Mouse (Mus musculus): ENCODE measurements around the gene Prss40. TPM values are rescaled to one million over a fixed set of nuclear protein-coding genes. Genes with fewer than 3 reads are reported as not detected.
A peak's percentile ranks its signal among the peaks of the same experiment; 100 is the strongest.

Prss40 gene
- polyA plus RNA-seq (2014; fragmentation: Nextera tagmentation; extraction: Ambion mirVana) = not detected in 2 replicates

DNA sequence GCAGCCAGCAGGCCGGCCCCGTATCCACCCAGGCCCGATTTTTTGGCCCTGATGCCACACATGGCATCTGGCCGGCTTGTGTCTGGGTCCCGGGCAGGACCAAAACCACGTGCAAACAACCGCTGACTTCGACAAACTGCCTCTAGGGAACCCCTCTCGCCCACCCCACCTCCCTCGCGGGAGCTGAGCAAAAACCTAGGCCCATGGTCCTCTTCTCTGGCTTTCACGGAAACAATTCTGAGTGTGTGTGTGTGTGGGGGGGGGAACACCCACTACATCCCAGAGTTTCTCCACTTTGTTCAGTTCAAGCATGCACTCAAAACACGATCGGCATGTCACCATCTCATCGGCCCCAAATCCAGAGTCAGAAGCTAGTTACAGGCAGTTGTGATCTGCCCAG, at the start of gene Prss40:
Prss40 (minus strand) TSS at position 101 of the 400 bp plus-strand sequence.
- Histone ChIP-seq H3K4me1 (replicated peaks; ENCODE audit: control insufficient read depth, insufficient read depth, low read length) (no peaks in the 10 kb centered on the region), H3K4me2 (ENCODE audit: low read length) (no peak within 1 kb of the TSS), H3K4me3 (ENCODE audit: low read depth, low read length) (no peak within 1 kb of the TSS), H3K36me3 (ENCODE audit: control insufficient read depth, insufficient read depth, low read length) (no peaks in the 10 kb centered on the region), H3K27ac (ENCODE audit: low read depth) (no peak within 1 kb of the TSS), H3K9me3 (ENCODE audit: control insufficient read depth, low read length) (no peaks in the 10 kb centered on the region), H3K9ac (ENCODE audit: low read length) (no peak within 1 kb of the TSS), H3K27me3 (replicated peaks; ENCODE audit: control insufficient read depth, insufficient read depth, low read length) (no peaks in the 10 kb centered on the region)
- WGBS = 87% methylated on average over 15 of the region's 15 CpGs
- DNase-seq (ENCODE audit: low spot score) (no peak), ATAC-seq (replicated peaks; ENCODE audit: low FRiP score, low TSS enrichment, low read depth) (no peak)

DNA sequence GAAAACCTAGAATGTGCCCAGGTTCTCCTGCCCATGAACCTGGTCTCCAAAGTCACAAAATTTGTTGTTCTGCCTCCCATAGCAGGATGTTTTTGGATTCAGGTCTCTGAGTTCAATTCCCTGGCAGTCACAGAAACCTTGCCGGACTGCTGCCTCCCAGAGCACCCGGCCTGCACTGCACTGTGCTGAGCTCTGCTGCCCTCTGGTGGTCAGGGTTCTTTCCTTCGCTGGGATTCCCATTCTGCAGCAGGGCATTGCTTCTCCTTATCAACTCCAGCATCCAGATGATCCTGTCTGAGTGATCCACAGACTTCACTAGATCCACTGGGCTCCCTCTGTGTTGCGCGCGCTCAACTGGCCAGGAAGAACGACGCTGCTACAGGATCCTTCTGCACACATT, 41.6 kb upstream of the Prss40 start:
- DNase-seq (ENCODE audit: low spot score) (peak; percentile 93), ATAC-seq (replicated peaks; ENCODE audit: low FRiP score, low TSS enrichment, low read depth) (0 out of 2 replicates have a peak, but pooled peaks have one; percentile 53)
- H3K27me3 ChIP-seq (replicated peaks; ENCODE audit: control insufficient read depth, insufficient read depth, low read length) = no peaks in the 10 kb centered on the region
- no peak overlapping the region for H3K4me3 ChIP-seq (ENCODE audit: low read depth, low read length)
- H3K4me1 ChIP-seq (replicated peaks; ENCODE audit: control insufficient read depth, insufficient read depth, low read length) = no peaks in the 10 kb centered on the region
- no peak overlapping the region for H3K27ac ChIP-seq (ENCODE audit: low read depth)
- no peaks in the 10 kb centered on the region for H3K9me3 ChIP-seq (ENCODE audit: control insufficient read depth, low read length)
- 10% methylated on average over 8 of the region's 8 CpGs for WGBS
- no peak overlapping the region for H3K9ac ChIP-seq (ENCODE audit: low read length)
- H3K36me3 ChIP-seq (ENCODE audit: control insufficient read depth, insufficient read depth, low read length) = no peaks in the 10 kb centered on the region
- H3K4me2 ChIP-seq (ENCODE audit: low read length) = no peak overlapping the region

DNA sequence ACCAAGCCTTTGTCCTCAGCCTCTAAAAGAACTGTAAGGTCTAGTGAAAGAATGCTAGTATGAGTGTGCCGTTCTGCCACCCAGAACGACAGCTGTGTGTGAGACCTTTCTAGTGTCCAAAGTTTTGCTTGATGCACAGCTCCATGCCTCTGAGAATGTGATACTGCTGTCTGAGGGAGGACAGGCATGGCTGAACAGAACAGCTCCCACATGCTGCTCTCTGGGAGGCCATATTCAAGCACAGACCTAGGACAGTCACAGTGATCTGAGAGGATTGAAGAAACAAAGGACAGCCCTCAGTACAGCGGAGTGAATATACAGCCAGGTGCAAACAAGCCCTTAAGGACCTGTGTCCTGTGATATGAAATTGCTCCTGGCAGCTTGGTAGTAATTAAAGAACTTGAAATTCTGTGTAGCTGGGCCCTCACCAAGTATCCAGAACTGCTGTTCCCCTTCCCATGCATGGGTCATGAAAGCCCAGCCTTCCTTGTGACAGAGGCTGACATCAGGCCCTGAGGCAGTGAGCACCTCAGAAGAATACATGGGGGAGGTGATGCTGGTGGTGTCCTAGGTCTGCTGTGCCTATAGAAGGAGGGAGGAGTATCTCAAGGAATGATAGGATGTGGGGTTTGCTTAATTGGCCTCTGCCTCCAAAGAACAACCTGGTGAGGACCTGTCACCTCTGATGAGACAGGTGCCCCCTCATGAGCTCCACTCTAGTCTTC, 40.7 kb upstream of the Prss40 start:
- Histone ChIP-seq H3K9ac (ENCODE audit: low read length) (no peak overlapping the region), H3K4me2 (ENCODE audit: low read length) (no peak overlapping the region), H3K27ac (ENCODE audit: low read depth) (no peak overlapping the region), H3K9me3 (ENCODE audit: control insufficient read depth, low read length) (no peaks in the 10 kb centered on the region), H3K27me3 (replicated peaks; ENCODE audit: control insufficient read depth, insufficient read depth, low read length) (no peaks in the 10 kb centered on the region), H3K36me3 (ENCODE audit: control insufficient read depth, insufficient read depth, low read length) (no peaks in the 10 kb centered on the region), H3K4me3 (ENCODE audit: low read depth, low read length) (no peak overlapping the region), H3K4me1 (replicated peaks; ENCODE audit: control insufficient read depth, insufficient read depth, low read length) (no peaks in the 10 kb centered on the region)
- ATAC-seq (replicated peaks; ENCODE audit: low FRiP score, low TSS enrichment, low read depth) (no peak), DNase-seq (ENCODE audit: low spot score) (no peak)
- 83% methylated on average over 3 of the region's 3 CpGs for WGBS

GRCm38 (mm10) chr1:34600000-34600399, 39.3 kb upstream of the Prss40 start:
- DNase-seq (ENCODE audit: low spot score) = no peak
- no peak overlapping the region for H3K4me3 ChIP-seq (ENCODE audit: low read depth, low read length)
- H3K36me3 ChIP-seq (ENCODE audit: control insufficient read depth, insufficient read depth, low read length) = no peaks in the 10 kb centered on the region
- H3K9ac ChIP-seq (ENCODE audit: low read length) = no peak overlapping the region
- no peak overlapping the region for H3K27ac ChIP-seq (ENCODE audit: low read depth)
- 0 out of 2 replicates have a peak, but pooled peaks cover 2% of the 10 kb centered on the region for H3K9me3 ChIP-seq (ENCODE audit: control insufficient read depth, low read length)
- no peak overlapping the region for H3K4me2 ChIP-seq (ENCODE audit: low read length)
- no peaks in the 10 kb centered on the region for H3K4me1 ChIP-seq (replicated peaks; ENCODE audit: control insufficient read depth, insufficient read depth, low read length)
- H3K27me3 ChIP-seq (replicated peaks; ENCODE audit: control insufficient read depth, insufficient read depth, low read length) = no peaks in the 10 kb centered on the region
- ATAC-seq (replicated peaks; ENCODE audit: low FRiP score, low TSS enrichment, low read depth) = no peak
- WGBS = 75% methylated on average over 15 of the region's 15 CpGs

DNA sequence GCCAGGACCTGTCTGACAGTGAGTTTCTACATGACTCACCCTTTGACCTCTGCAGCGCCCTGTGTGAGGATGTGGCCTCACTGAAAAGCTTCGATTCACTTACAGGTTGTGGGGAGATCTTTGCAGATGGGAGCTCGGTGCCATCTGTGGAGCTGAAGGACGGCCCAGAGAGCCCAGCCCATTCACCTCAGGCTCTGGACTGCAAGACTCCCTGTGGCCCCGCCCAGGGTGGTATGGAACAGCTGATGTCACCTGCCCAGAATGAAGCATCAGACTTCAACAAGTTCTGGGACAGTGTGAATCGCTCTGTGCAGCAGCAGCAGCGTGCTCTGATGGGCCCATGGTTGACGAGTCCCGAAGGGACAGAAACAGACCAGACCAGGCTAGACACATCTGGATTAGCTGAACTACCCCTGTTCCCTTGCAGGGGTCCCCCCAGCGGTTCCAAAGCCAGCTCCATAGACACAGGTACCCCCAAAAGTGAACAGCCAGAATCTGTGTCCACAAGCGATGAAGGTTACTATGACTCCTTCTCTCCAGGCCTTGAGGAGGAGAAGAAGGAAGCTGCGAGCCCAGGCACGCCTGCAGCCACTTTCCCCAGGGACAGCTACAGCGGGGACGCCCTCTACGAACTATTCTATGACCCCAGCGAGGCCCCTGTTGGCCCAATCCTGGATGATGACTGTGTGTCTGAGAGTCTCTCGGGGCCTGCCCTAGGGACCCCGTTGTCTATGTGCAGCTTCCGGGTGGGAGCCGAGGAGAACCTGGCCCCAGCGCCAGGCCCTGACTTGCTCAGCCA, 26.8 kb upstream of the Prss40 start:
- H3K9me3 ChIP-seq (ENCODE audit: control insufficient read depth, low read length) = no peaks in the 10 kb centered on the region
- no peaks in the 10 kb centered on the region for H3K36me3 ChIP-seq (ENCODE audit: control insufficient read depth, insufficient read depth, low read length)
- no peak overlapping the region for H3K4me3 ChIP-seq (ENCODE audit: low read depth, low read length)
- H3K9ac ChIP-seq (ENCODE audit: low read length) = no peak overlapping the region
- ATAC-seq (replicated peaks; ENCODE audit: low FRiP score, low TSS enrichment, low read depth) (no peak), DNase-seq (ENCODE audit: low spot score) (no peak)
- no peak overlapping the region for H3K27ac ChIP-seq (ENCODE audit: low read depth)
- H3K27me3 ChIP-seq (replicated peaks; ENCODE audit: control insufficient read depth, insufficient read depth, low read length) = no peaks in the 10 kb centered on the region
- WGBS = 75% methylated on average over 22 of the region's 22 CpGs
- no peak overlapping the region for H3K4me2 ChIP-seq (ENCODE audit: low read length)
- no peaks in the 10 kb centered on the region for H3K4me1 ChIP-seq (replicated peaks; ENCODE audit: control insufficient read depth, insufficient read depth, low read length)

GRCm38 (mm10) chr1:34584736-34585135, 24.0 kb upstream of the Prss40 start:
- H3K4me3 ChIP-seq (ENCODE audit: low read depth, low read length) = no peak overlapping the region
- peaks cover 11% of the 10 kb centered on the region for H3K27me3 ChIP-seq (replicated peaks; ENCODE audit: control insufficient read depth, insufficient read depth, low read length)
- no peak for ATAC-seq (replicated peaks; ENCODE audit: low FRiP score, low TSS enrichment, low read depth)
- no peak overlapping the region for H3K27ac ChIP-seq (ENCODE audit: low read depth)
- 82% methylated on average over 4 of the region's 4 CpGs for WGBS
- no peaks in the 10 kb centered on the region for H3K9me3 ChIP-seq (ENCODE audit: control insufficient read depth, low read length)
- no peak for DNase-seq (ENCODE audit: low spot score)
- no peaks in the 10 kb centered on the region for H3K36me3 ChIP-seq (ENCODE audit: control insufficient read depth, insufficient read depth, low read length)
- no peak overlapping the region for H3K9ac ChIP-seq (ENCODE audit: low read length)
- no peak overlapping the region for H3K4me2 ChIP-seq (ENCODE audit: low read length)
- H3K4me1 ChIP-seq (replicated peaks; ENCODE audit: control insufficient read depth, insufficient read depth, low read length) = no peaks in the 10 kb centered on the region

- DNase-seq (ENCODE audit: low spot score) = peak; percentile 44
- 32% methylated on average over 4 of the region's 4 CpGs for WGBS
These were observed 23.1 kb upstream of the Prss40 start for GRCm38 (mm10) chr1:34583821-34584263.

GRCm38 (mm10) chr1:34582218-34582617, 21.5 kb upstream of the Prss40 start:
- H3K27me3 ChIP-seq (replicated peaks; ENCODE audit: control insufficient read depth, insufficient read depth, low read length) = peaks cover 28% of the 10 kb centered on the region
- WGBS = 64% methylated on average over 6 of the region's 6 CpGs
- no peak overlapping the region for H3K4me2 ChIP-seq (ENCODE audit: low read length)
- H3K4me1 ChIP-seq (replicated peaks; ENCODE audit: control insufficient read depth, insufficient read depth, low read length) = no peaks in the 10 kb centered on the region
- no peak for ATAC-seq (replicated peaks; ENCODE audit: low FRiP score, low TSS enrichment, low read depth)
- H3K9me3 ChIP-seq (ENCODE audit: control insufficient read depth, low read length) = no peaks in the 10 kb centered on the region
- DNase-seq (ENCODE audit: low spot score) = peak; percentile 13
- no peak overlapping the region for H3K4me3 ChIP-seq (ENCODE audit: low read depth, low read length)
- no peak overlapping the region for H3K9ac ChIP-seq (ENCODE audit: low read length)
- no peaks in the 10 kb centered on the region for H3K36me3 ChIP-seq (ENCODE audit: control insufficient read depth, insufficient read depth, low read length)
- H3K27ac ChIP-seq (ENCODE audit: low read depth) = no peak overlapping the region

More at GRCm38 (mm10) chr1:34583821-34584263, 23.1 kb upstream of the Prss40 start:
- H3K4me3 ChIP-seq (ENCODE audit: low read depth, low read length) = no peak overlapping the region
- H3K9ac ChIP-seq (ENCODE audit: low read length) = no peak overlapping the region
- no peak for ATAC-seq (replicated peaks; ENCODE audit: low FRiP score, low TSS enrichment, low read depth)
- no peaks in the 10 kb centered on the region for H3K9me3 ChIP-seq (ENCODE audit: control insufficient read depth, low read length)
- no peak overlapping the region for H3K4me2 ChIP-seq (ENCODE audit: low read length)
- no peak overlapping the region for H3K27ac ChIP-seq (ENCODE audit: low read depth)
- no peaks in the 10 kb centered on the region for H3K36me3 ChIP-seq (ENCODE audit: control insufficient read depth, insufficient read depth, low read length)
- H3K4me1 ChIP-seq (replicated peaks; ENCODE audit: control insufficient read depth, insufficient read depth, low read length) = no peaks in the 10 kb centered on the region
- peaks cover 15% of the 10 kb centered on the region for H3K27me3 ChIP-seq (replicated peaks; ENCODE audit: control insufficient read depth, insufficient read depth, low read length)

Measured in intestine, embryonic 14.5 days (tissue).